Mouse (Mus musculus) thymus, postnatal 4 days (tissue): ENCODE results near the gene Ednra.
A peak's percentile ranks its signal among the peaks of the same experiment; 100 is the strongest.

Experiments used
- DNase-seq: peaks from one replicate; pipeline ENCODE4 v3.0.0; 2021

Ednra gene

GRCm38 (mm10) chr8:77724046-77724930 lies at the start of gene Ednra:
Ednra (minus strand) TSS chr8:77724464.
- DNase-seq, result peak; percentile 15

- DNase-seq, result no peak
Observed at GRCm38 (mm10) chr8:77773831-77774230, 49.6 kb upstream of the Ednra start.

- DNase-seq, result peak; percentile 31
Observed at GRCm38 (mm10) chr8:77773256-77773655, 49.0 kb upstream of the Ednra start.

- no peak for DNase-seq
Observed at GRCm38 (mm10) chr8:77772210-77772886, 48.1 kb upstream of the Ednra start.

- no peak for DNase-seq
Observed at GRCm38 (mm10) chr8:77770966-77771365, 46.7 kb upstream of the Ednra start.

GRCm38 (mm10) chr8:77768916-77769315 lies 44.7 kb upstream of the Ednra start:
- no peak for DNase-seq

GRCm38 (mm10) chr8:77764253-77764652 lies 40.0 kb upstream of the Ednra start:
- DNase-seq, result no peak

GRCm38 (mm10) chr8:77762967-77763366 lies 38.7 kb upstream of the Ednra start:
- DNase-seq, result no peak

GRCm38 (mm10) chr8:77755441-77755840 lies 31.2 kb upstream of the Ednra start:
- no peak for DNase-seq

- DNase-seq, result no peak
Observed at GRCm38 (mm10) chr8:77753796-77754195, 29.5 kb upstream of the Ednra start.

- DNase-seq, result no peak
Observed at GRCm38 (mm10) chr8:77752041-77752440, 27.8 kb upstream of the Ednra start.

GRCm38 (mm10) chr8:77750407-77750806 lies 26.1 kb upstream of the Ednra start:
- DNase-seq, result no peak

- DNase-seq, result no peak
Observed at GRCm38 (mm10) chr8:77744476-77744875, 20.2 kb upstream of the Ednra start.

- DNase-seq, result no peak
Observed at GRCm38 (mm10) chr8:77742395-77742794, 18.1 kb upstream of the Ednra start.

GRCm38 (mm10) chr8:77741050-77741777 lies 16.9 kb upstream of the Ednra start:
- no peak for DNase-seq

GRCm38 (mm10) chr8:77738419-77738818 lies 14.2 kb upstream of the Ednra start:
- DNase-seq, result no peak

GRCm38 (mm10) chr8:77737327-77737726 lies 13.1 kb upstream of the Ednra start:
- DNase-seq, result no peak

- no peak for DNase-seq
Observed at GRCm38 (mm10) chr8:77733792-77734191, 9.5 kb upstream of the Ednra start.

GRCm38 (mm10) chr8:77732964-77733363 lies 8.7 kb upstream of the Ednra start:
- DNase-seq, result no peak

- no peak for DNase-seq
Observed at GRCm38 (mm10) chr8:77725406-77725805, 1.1 kb upstream of the Ednra start.

- DNase-seq, result no peak
Observed at GRCm38 (mm10) chr8:77723534-77724045, 674 bp downstream of the Ednra start.

GRCm38 (mm10) chr8:77723018-77723417 lies 1.2 kb downstream of the Ednra start:
- no peak for DNase-seq

GRCm38 (mm10) chr8:77718933-77719332 lies 5.3 kb downstream of the Ednra start:
- DNase-seq, result no peak
